Mouse (Mus musculus): Measurements from ENCODE around the gene Plekhj1.

GRCm38 (mm10) chr10:80807057-80807627 is 8.7 kb upstream of the Plekhj1 start:
- TF ChIP-seq CTCF (IDR thresholded peaks at IDR 0.05; ENCODE audit: low read depth, low read length) (no peak), POLR2A (IDR thresholded peaks at IDR 0.05; ENCODE audit: insufficient read depth, low read length) (no peak)

All from ES-Bruce4 (cell line).